Mouse (Mus musculus): Measurements from ENCODE around the gene Bspry.

GRCm38 (mm10) chr4:62508839-62509238, 29.0 kb downstream of the Bspry start:
- no peak for TF ChIP-seq POLR2A (IDR thresholded peaks at IDR 0.05; ENCODE audit: borderline replicate concordance, control insufficient read depth, low read depth, low read length)
- no peak for TF ChIP-seq CTCF (IDR thresholded peaks at IDR 0.05; ENCODE audit: control insufficient read depth, insufficient read depth, low read length)

All from bone marrow, adult 2 months (tissue).